Mouse (Mus musculus) embryonic fibroblast, embryonic 13.5 days (primary cell): Measurements from ENCODE around the gene Idh3b.

ENCODE experiments used
- CTCF ChIP-seq: IDR thresholded peaks from 2 replicates; pipeline ENCODE4 v1.5.1; 2011; ENCODE audit warnings: mild to moderate bottlenecking, control low read depth, low read length, moderate library complexity, borderline replicate concordance; ENCODE audit not compliant: insufficient read depth
- POLR2A ChIP-seq: IDR thresholded peaks from 2 replicates; pipeline ENCODE4 v1.6.1; 2011; ENCODE audit warnings: low read depth, mild to moderate bottlenecking, control low read depth, low read length, moderate library complexity

- TF ChIP-seq CTCF (no peak), POLR2A (no peak)
Measured at GRCm38 (mm10) chr2:130329502-130329901, 45.2 kb upstream of the Idh3b start.
